Mouse (Mus musculus) MEL (cell line): ENCODE data around the gene Uspl1.

Experiments
- CTCF ChIP-seq, 3 experiments: IDR thresholded peaks in 2 of 3; conservative IDR thresholded peaks in 1 of 3; 2 replicates each; pipeline ENCODE4 v1.5.1; 2011 to 2012; ENCODE audit warnings: low read length in 3 of 3, low read depth in 2 of 3, mild to moderate bottlenecking in 2 of 3, improper control_type of control experiment in 1 of 3, inconsistent platforms in 1 of 3, mixed read lengths in 1 of 3, moderate library complexity in 1 of 3; ENCODE audit not compliant: control insufficient read depth in 1 of 3, insufficient read depth in 1 of 3, poor library complexity in 1 of 3, severe bottlenecking in 1 of 3
- GABPA ChIP-seq: IDR thresholded peaks from 2 replicates; pipeline ENCODE4 v1.6.1; 2012; ENCODE audit warnings: low read depth, mild to moderate bottlenecking, inconsistent platforms, low read length, improper control_type of control experiment, moderate library complexity
- KAT2A ChIP-seq: conservative IDR thresholded peaks from 2 replicates; pipeline ENCODE4 v1.6.1; 2012; ENCODE audit warnings: low read depth, low read length, improper control_type of control experiment, inconsistent platforms
- MAFK ChIP-seq: IDR thresholded peaks from 2 replicates; pipeline ENCODE4 v1.6.1; 2011; ENCODE audit warnings: low read depth, mild to moderate bottlenecking, low read length, improper control_type of control experiment, borderline replicate concordance
- NELFE ChIP-seq: IDR thresholded peaks from 2 replicates; pipeline ENCODE4 v1.6.1; 2011; ENCODE audit warnings: low read depth, low read length, improper control_type of control experiment
- NRF1 ChIP-seq: IDR thresholded peaks from 2 replicates; pipeline ENCODE4 v1.6.1; 2014; ENCODE audit warnings: low read depth, mild to moderate bottlenecking, inconsistent platforms, low read length, improper control_type of control experiment, moderate library complexity; ENCODE audit not compliant: poor library complexity, insufficient read depth, severe bottlenecking
- POLR2A ChIP-seq, 2 experiments: IDR thresholded peaks; 2 replicates each; pipeline ENCODE4 v1.6.1; 2011 to 2012; ENCODE audit warnings: low read length in 2 of 2, mild to moderate bottlenecking in 2 of 2, control low read depth in 1 of 2, improper control_type of control experiment in 1 of 2, low read depth in 1 of 2, moderate library complexity in 1 of 2; ENCODE audit not compliant: control insufficient read depth in 1 of 2, insufficient read depth in 1 of 2, poor library complexity in 1 of 2
- ZC3H11A ChIP-seq: IDR thresholded peaks from 2 replicates; pipeline ENCODE4 v1.6.1; 2012; ENCODE audit warnings: low read depth, mild to moderate bottlenecking, inconsistent platforms, low read length, improper control_type of control experiment
- ZNF384 ChIP-seq: IDR thresholded peaks from 2 replicates; pipeline ENCODE4 v1.6.1; 2012; ENCODE audit warnings: low read depth, mild to moderate bottlenecking, inconsistent platforms, low read length, improper control_type of control experiment

DNA sequence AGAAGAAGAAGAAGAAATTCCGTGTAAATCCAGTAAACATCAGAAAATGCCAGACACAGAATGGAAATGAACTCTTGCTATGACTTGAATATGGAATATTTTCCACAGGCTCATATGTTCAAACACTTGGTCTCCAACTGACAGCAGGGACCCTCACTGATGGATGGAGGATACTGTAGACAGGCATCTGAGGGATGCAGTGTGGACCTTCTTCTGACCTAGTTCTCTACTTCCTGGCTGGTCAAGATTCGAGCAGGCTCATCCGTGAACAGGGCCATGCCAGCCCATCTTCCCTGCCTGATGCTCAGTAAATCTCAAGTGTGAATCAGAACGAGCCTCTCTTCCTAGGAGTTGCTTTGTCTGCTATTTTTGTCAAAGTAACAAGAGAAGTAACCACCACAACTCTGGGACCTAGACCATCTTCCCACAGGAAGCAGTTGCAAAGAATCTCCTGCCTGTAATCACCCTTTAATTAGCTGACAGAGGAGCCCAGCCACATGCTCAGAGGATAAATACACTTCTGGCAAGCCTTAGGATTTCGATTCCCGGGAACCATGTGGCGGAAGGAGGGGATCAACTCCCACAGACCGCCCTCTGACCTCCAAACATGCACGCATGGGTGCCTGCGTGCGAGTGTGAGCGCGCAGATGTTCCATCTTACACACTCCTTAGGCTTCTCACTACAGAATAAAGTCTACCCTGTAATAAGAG is 31.9 kb upstream of the Uspl1 start:
- TF ChIP-seq MAFK, result no peak
- no peak for TF ChIP-seq ZC3H11A
- no peak for TF ChIP-seq NRF1
- no peak for TF ChIP-seq ZNF384
- TF ChIP-seq NELFE, result no peak
- TF ChIP-seq CTCF (IDR thresholded peaks at IDR 0.05 in 2 of 3, conservative IDR thresholded peaks at IDR 0.05 in 1 of 3; ENCODE audit: control insufficient read depth in 1 of 3, insufficient read depth in 1 of 3, low read depth in 2 of 3, low read length in 3 of 3, poor library complexity in 1 of 3, severe bottlenecking in 1 of 3), result no peak
- TF ChIP-seq POLR2A (IDR thresholded peaks at IDR 0.05; ENCODE audit: control insufficient read depth in 1 of 2, insufficient read depth in 1 of 2, low read depth in 1 of 2, low read length in 2 of 2, poor library complexity in 1 of 2), result no peak
- TF ChIP-seq KAT2A, result no peak
- no peak for TF ChIP-seq GABPA
